Mouse (Mus musculus): ENCODE results near the gene Lrba.

GRCm38 (mm10) chr3:86819372-86819771 is 594.9 kb downstream of the Lrba start:
- TF ChIP-seq CTCF (IDR thresholded peaks at IDR 0.05; ENCODE audit: low read depth) (no peak), EP300 (IDR thresholded peaks at IDR 0.05; ENCODE audit: low read depth) (no peak)
